Comparison of ENCODE assay signal across 35 mouse cellular contexts in the genomic region with DNA sequence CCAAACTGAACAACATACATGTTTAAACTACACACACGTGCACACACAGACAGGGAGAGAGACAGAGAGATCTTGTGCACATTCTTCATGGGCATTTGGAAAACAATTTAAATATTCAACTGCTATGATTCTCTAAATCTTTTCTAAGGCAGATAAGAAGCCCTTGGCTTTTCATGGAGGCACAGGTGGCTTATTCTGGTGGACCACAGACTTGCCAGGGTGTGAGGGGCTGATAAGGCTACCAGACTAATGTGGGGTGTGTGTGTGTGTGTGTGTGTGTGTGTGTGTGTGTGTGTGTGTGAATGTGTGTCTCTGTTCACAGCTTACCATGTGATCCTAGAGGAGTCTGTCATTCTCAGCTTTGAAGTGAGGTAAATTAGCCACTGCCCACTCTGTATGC.
"Had no signal": no experiment of that assay in that cellular context is flagged by ENCODE, and none has a peak within 500 bp of the region (broad histone marks: within the 10 kb centered on the region; RNA-seq: fewer than 3 reads in every experiment).

No protein-coding gene starts in this region.

- H3K27me3 ChIP-seq: heart, embryonic 12.5 days; hindbrain, embryonic 12.5 days; hindbrain, embryonic 15.5 days; intestine, embryonic 15.5 days; kidney, embryonic 15.5 days had no signal

- H3K9me3 ChIP-seq: heart, embryonic 10.5 days; heart, embryonic 12.5 days; heart, embryonic 13.5 days; heart, embryonic 15.5 days; hindbrain, embryonic 10.5 days; hindbrain, embryonic 12.5 days; hindbrain, embryonic 13.5 days; hindbrain, embryonic 15.5 days; intestine, embryonic 15.5 days; kidney, embryonic 15.5 days had no signal

- H3K27ac ChIP-seq: heart, embryonic 10.5 days; heart, embryonic 13.5 days; heart, embryonic 15.5 days; hindbrain, embryonic 10.5 days; hindbrain, embryonic 12.5 days; hindbrain, embryonic 13.5 days; hindbrain, embryonic 14.5 days; hindbrain, embryonic 15.5 days; hindbrain, postnatal 0 days; intestine, embryonic 15.5 days; kidney, embryonic 15.5 days; kidney, postnatal 0 days; layer of hippocampus, adult 2 months; left cerebral cortex, adult 2 months had no signal

- H3K36me3 ChIP-seq: heart, embryonic 10.5 days; heart, embryonic 12.5 days; heart, embryonic 13.5 days; heart, embryonic 15.5 days; hindbrain, embryonic 10.5 days; hindbrain, embryonic 12.5 days; hindbrain, embryonic 13.5 days; hindbrain, embryonic 15.5 days; intestine, embryonic 15.5 days; kidney, embryonic 15.5 days had no signal

- DNase-seq: heart, postnatal 10 days; heart, postnatal 14 days; heart, postnatal 36 days; heart, postnatal 4 days; kidney, adult 11 months; kidney, adult 18-20 months; kidney, adult 2 months; kidney, adult 8-10 months; kidney, adult 9 months; kidney, postnatal 10 days; kidney, postnatal 14 days; kidney, postnatal 25 days; kidney, postnatal 36 days; kidney, postnatal 4 days; layer of hippocampus, adult 9-11 months; layer of hippocampus, postnatal 36 days had no signal

- H3K4me3 ChIP-seq: heart, embryonic 10.5 days; heart, embryonic 12.5 days; heart, embryonic 13.5 days; heart, embryonic 15.5 days; hindbrain, embryonic 10.5 days; hindbrain, embryonic 12.5 days; hindbrain, embryonic 13.5 days; hindbrain, embryonic 15.5 days; intestine, embryonic 15.5 days; kidney, embryonic 15.5 days; layer of hippocampus, adult 2 months; left cerebral cortex, adult 2 months had no signal

- H3K4me2 ChIP-seq: heart, embryonic 11.5 days; heart, embryonic 12.5 days; heart, embryonic 13.5 days; heart, embryonic 15.5 days; hindbrain, embryonic 12.5 days; hindbrain, embryonic 13.5 days; hindbrain, embryonic 14.5 days; hindbrain, embryonic 15.5 days; intestine, embryonic 15.5 days; kidney, embryonic 15.5 days had no signal

- H3K4me1 ChIP-seq: heart, embryonic 12.5 days; hindbrain, embryonic 10.5 days; hindbrain, embryonic 12.5 days; hindbrain, embryonic 15.5 days had no signal

- H3K9ac ChIP-seq: heart, embryonic 12.5 days; heart, embryonic 13.5 days; heart, embryonic 15.5 days; hindbrain, embryonic 12.5 days; hindbrain, embryonic 13.5 days; hindbrain, embryonic 14.5 days; hindbrain, embryonic 15.5 days; intestine, embryonic 15.5 days; kidney, embryonic 15.5 days had no signal

- ATAC-seq: hindbrain, postnatal 0 days; inflammation-experienced regulatory T-cells, adult 6 months; intestine, embryonic 15.5 days; intestine, embryonic 16.5 days; intestine, postnatal 0 days had no signal
